Mouse (Mus musculus) forebrain, postnatal 0 days (tissue): ENCODE results near the gene Tmem132e. TPM values are rescaled to one million over a fixed set of nuclear protein-coding genes. Genes with fewer than 3 reads are reported as not detected.

Experiments
- ATAC-seq: fragments of 200-750 bp; cut with Nextera tagmentation; 2 replicates; pipeline ENCODE4 v1.8.0; 2017; ENCODE audit warnings: mild to moderate bottlenecking, moderate library complexity
- DNase-seq: peaks from one replicate; pipeline ENCODE4 v3.0.0-alpha.2; 2015
- H3K27ac ChIP-seq: fragments of 300-500 bp; sonication (generic); 2 replicates; pipeline ENCODE4 v1.5.1; 2014; ENCODE audit warnings: low read depth, mild to moderate bottlenecking, antibody characterized with exemption, low read length, moderate library complexity, mixed read lengths
- H3K27me3 ChIP-seq: fragments of 300-500 bp; sonication (generic); 2 replicates; pipeline ENCODE4 v1.6.1; 2014; ENCODE audit warnings: mild to moderate bottlenecking, low read length, mixed read lengths; ENCODE audit not compliant: insufficient read depth
- H3K36me3 ChIP-seq: fragments of 300-500 bp; sonication (generic); 2 replicates; pipeline ENCODE4 v1.6.1; 2014; ENCODE audit warnings: mild to moderate bottlenecking, moderate library complexity; ENCODE audit not compliant: insufficient read depth
- H3K4me1 ChIP-seq: fragments of 300-500 bp; sonication (generic); 2 replicates; pipeline ENCODE4 v1.6.1; 2014; ENCODE audit warnings: antibody characterized with exemption; ENCODE audit not compliant: insufficient read depth
- H3K4me2 ChIP-seq: fragments of 300-500 bp; sonication (generic); 2 replicates; pipeline ENCODE4 v1.6.1; 2014; ENCODE audit warnings: low read depth, mild to moderate bottlenecking, moderate library complexity
- H3K4me3 ChIP-seq: fragments of 300-500 bp; sonication (generic); 2 replicates; pipeline ENCODE4 v1.5.1; 2014; ENCODE audit warnings: low read depth, low read length, mixed read lengths
- H3K9ac ChIP-seq: fragments of 300-500 bp; sonication (generic); 2 replicates; pipeline ENCODE4 v1.6.1; 2014; ENCODE audit warnings: mild to moderate bottlenecking
- H3K9me3 ChIP-seq: fragments of 300-500 bp; sonication (generic); 2 replicates; pipeline ENCODE4 v1.6.1; 2016; ENCODE audit warnings: low read length
- CTCF ChIP-seq: sonication (generic); IDR thresholded peaks from 2 replicates; pipeline ENCODE4 v1.5.1; 2016; ENCODE audit warnings: antibody characterized with exemption, control low read depth, low read depth
- WGBS: fragments of 180-500 bp; shearing (Covaris S2); extraction: QIAGEN DNeasy Blood & Tissue Kit; methylation state at CpG from one replicate; pipeline ENCODE4 v1.1.7; 2014; 5-methylcytosine and 5-hydroxymethylcytosine counted together
- polyA plus RNA-seq: library from polyadenylated mRNA; unstranded; fragments of >200 nt; fragmentation: Nextera tagmentation; extraction: Ambion mirVana; gene quantifications from 2 replicates; pipeline ENCODE4 v1.2.1, GENCODE M21; 2015
- total RNA-seq: library from RNA; depleted of rRNA; stranded (reverse); fragments of >200 nt; gene quantifications from 2 replicates; pipeline ENCODE4 v1.2.3, GENCODE M21; 2014

The Tmem132e gene
- total and polyA plus RNA-seq, 2 experiments from 2014 or later = 2.2 to 18.5 TPM

- peak; percentile 54 for ATAC-seq
- H3K9ac ChIP-seq = no peak overlapping the region
- no peak for TF ChIP-seq CTCF
- H3K9me3 ChIP-seq = no peaks in the 10 kb centered on the region
- H3K27ac ChIP-seq = no peak overlapping the region
- H3K4me2 ChIP-seq = no peak overlapping the region
- no peaks in the 10 kb centered on the region for H3K36me3 ChIP-seq
- no peak overlapping the region for H3K4me3 ChIP-seq
- 40% methylated on average over 7 of the region's 7 CpGs for WGBS
- no peaks in the 10 kb centered on the region for H3K4me1 ChIP-seq
- DNase-seq = peak; percentile 64
- no peaks in the 10 kb centered on the region for H3K27me3 ChIP-seq
Measured at GRCm38 (mm10) chr11:82467218-82467617, 78.5 kb downstream of the Tmem132e start.

GRCm38 (mm10) chr11:82471076-82471475, 82.4 kb downstream of the Tmem132e start:
- 86% methylated on average over 1 of the region's 1 CpGs for WGBS
- Histone ChIP-seq H3K9me3 (no peaks in the 10 kb centered on the region), H3K4me1 (peaks cover 6% of the 10 kb centered on the region; the same call in 1 of the 2 replicates), H3K36me3 (no peaks in the 10 kb centered on the region), H3K27ac (no peak overlapping the region), H3K4me3 (no peak overlapping the region), H3K27me3 (no peaks in the 10 kb centered on the region), H3K9ac (no peak overlapping the region), H3K4me2 (no peak overlapping the region)
- TF ChIP-seq CTCF = no peak
- no peak for DNase-seq
- ATAC-seq = no peak

DNA sequence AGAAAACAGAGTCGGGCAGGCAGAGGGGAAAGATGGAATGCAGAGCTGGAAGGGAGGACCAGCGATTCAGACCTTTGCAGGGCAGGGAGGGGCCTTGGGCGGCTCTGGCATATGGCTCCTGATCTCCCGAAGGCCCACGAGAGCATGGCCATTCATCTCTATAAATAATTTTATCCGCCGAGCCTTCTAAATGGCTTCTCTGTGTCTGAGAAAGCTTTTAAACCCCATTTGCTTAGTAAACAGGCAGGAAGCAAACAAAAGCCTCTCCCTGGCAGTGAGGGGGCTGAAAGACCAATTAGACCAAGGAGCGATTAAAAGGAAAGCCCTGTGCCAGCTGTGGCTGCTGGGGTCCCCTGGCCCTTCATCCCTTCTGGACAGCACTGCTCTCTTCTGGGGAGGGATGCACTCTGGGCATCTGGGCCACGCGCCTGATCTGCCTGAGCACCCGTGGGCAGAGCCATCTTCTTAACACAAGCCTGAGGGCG, 84.5 kb downstream of the Tmem132e start:
- Histone ChIP-seq H3K9me3 (no peaks in the 10 kb centered on the region), H3K4me3 (no peak overlapping the region), H3K36me3 (no peaks in the 10 kb centered on the region), H3K27ac (peak overlapping the region; percentile 45), H3K9ac (no peak overlapping the region), H3K4me1 (peaks cover 6% of the 10 kb centered on the region; the same call in 1 of the 2 replicates), H3K27me3 (no peaks in the 10 kb centered on the region), H3K4me2 (no peak overlapping the region)
- no peak for TF ChIP-seq CTCF
- ATAC-seq (peak; percentile 71), DNase-seq (peak; percentile 43)
- 11% methylated on average over 12 of the region's 12 CpGs for WGBS

GRCm38 (mm10) chr11:82476092-82476491, 87.4 kb downstream of the Tmem132e start:
- Histone ChIP-seq H3K27me3 (no peaks in the 10 kb centered on the region), H3K4me3 (no peak overlapping the region), H3K27ac (no peak overlapping the region), H3K9ac (no peak overlapping the region), H3K36me3 (no peaks in the 10 kb centered on the region), H3K9me3 (no peaks in the 10 kb centered on the region), H3K4me2 (no peak overlapping the region), H3K4me1 (peaks cover 8% of the 10 kb centered on the region; the same call in 1 of the 2 replicates)
- no peak for DNase-seq
- ATAC-seq = no peak
- TF ChIP-seq CTCF = no peak
- 58% methylated on average over 4 of the region's 4 CpGs for WGBS

DNA sequence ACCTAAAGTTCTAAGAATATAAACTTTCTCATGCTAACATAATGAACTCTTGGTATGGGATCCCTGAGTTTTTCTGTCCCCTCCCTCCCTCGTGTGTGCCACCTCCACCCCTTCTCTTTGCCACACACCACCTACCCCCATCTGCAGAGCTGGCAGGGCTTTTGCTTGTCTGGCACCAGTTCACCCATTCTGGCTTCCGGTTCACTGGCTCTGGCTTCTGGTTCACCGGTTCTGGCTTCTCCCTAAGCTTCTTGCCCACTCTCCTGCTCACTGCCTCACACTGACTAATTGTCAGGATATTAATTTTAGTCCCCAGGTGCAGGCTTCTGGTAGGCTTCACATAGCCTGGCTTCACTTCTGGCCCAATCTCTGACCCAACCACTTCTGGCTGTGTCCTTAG, 88.7 kb downstream of the Tmem132e start:
- no peak overlapping the region for H3K4me2 ChIP-seq
- H3K9ac ChIP-seq = no peak overlapping the region
- peaks cover 8% of the 10 kb centered on the region; the same call in 1 of the 2 replicates for H3K4me1 ChIP-seq
- DNase-seq (no peak), ATAC-seq (no peak)
- no peak overlapping the region for H3K4me3 ChIP-seq
- no peaks in the 10 kb centered on the region for H3K27me3 ChIP-seq
- no peak overlapping the region for H3K27ac ChIP-seq
- no peaks in the 10 kb centered on the region for H3K36me3 ChIP-seq
- no peaks in the 10 kb centered on the region for H3K9me3 ChIP-seq
- 58% methylated on average over 3 of the region's 3 CpGs for WGBS
- TF ChIP-seq CTCF = no peak

GRCm38 (mm10) chr11:82480941-82481340, 92.2 kb downstream of the Tmem132e start:
- no peaks in the 10 kb centered on the region for H3K9me3 ChIP-seq
- TF ChIP-seq CTCF = no peak
- H3K27ac ChIP-seq = no peak overlapping the region
- ATAC-seq (no peak), DNase-seq (no peak)
- no peaks in the 10 kb centered on the region for H3K36me3 ChIP-seq
- WGBS = 71% methylated on average over 3 of the region's 3 CpGs
- H3K9ac ChIP-seq = no peak overlapping the region
- no peaks in the 10 kb centered on the region for H3K27me3 ChIP-seq
- no peak overlapping the region for H3K4me3 ChIP-seq
- no peak overlapping the region for H3K4me2 ChIP-seq
- 0 out of 2 replicates have a peak, but pooled peaks cover 3% of the 10 kb centered on the region for H3K4me1 ChIP-seq

- Histone ChIP-seq H3K27me3 (no peaks in the 10 kb centered on the region), H3K4me2 (no peak overlapping the region), H3K4me3 (no peak overlapping the region), H3K4me1 (peaks cover 6% of the 10 kb centered on the region; the same call in 1 of the 2 replicates), H3K27ac (no peak overlapping the region), H3K9me3 (no peaks in the 10 kb centered on the region), H3K36me3 (no peaks in the 10 kb centered on the region), H3K9ac (no peak overlapping the region)
- no peak for TF ChIP-seq CTCF
- DNase-seq (peak; percentile 35), ATAC-seq (peak; percentile 29; the same call in 1 of the 2 replicates)
- 24% methylated on average over 8 of the region's 8 CpGs for WGBS
Measured at GRCm38 (mm10) chr11:82487359-82488086, 98.8 kb downstream of the Tmem132e start.
